Mouse (Mus musculus) cerebellum, postnatal 36 days (tissue): Measurements from ENCODE around the gene Mocs3.

Experiments
- DNase-seq, 2 experiments: peaks; one replicate each; pipeline ENCODE4 v3.0.0; 2021 to 2022; ENCODE audit warnings: mixed read lengths in 2 of 2

Gene Mocs3

DNA sequence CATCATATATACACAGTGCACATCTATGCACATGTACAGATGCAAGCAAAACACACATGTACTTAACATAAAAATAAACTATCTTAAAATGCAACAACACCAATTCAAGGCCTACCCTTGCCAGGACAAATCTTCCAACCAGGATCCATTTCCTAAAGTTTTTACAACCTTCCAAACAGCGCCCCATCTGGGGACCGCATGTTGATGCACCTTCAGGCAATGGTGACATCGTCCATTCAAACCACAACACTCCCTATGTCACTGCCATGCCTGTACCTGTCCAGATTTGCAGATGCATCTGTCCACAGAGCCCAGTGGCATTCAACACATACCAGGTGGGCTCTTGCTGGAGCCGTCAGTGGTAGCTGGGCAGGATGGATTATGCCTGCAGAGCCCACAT is 12.9 kb downstream of the Mocs3 start:
- no peak for DNase-seq

DNA sequence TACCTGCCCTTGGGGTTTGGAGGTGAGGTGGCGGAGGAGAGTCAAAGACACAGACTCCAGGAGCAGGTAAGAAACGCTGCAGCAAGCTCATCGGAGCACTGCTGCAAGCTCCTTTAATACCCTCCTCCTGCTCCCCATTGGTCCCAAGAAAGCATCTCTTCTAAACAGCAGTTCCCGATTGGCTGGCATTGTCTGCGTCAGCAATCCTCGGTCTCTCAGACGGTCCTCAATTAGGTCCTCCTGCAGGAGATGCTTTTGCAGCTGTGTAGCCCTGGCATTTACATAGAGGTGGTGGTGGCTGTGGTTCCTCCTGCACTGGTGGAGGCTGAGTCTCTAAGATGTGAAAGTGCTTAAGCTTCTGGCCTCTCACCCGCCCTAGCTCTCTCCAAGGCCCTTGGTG is 15.1 kb downstream of the Mocs3 start:
- DNase-seq, result no peak

DNA sequence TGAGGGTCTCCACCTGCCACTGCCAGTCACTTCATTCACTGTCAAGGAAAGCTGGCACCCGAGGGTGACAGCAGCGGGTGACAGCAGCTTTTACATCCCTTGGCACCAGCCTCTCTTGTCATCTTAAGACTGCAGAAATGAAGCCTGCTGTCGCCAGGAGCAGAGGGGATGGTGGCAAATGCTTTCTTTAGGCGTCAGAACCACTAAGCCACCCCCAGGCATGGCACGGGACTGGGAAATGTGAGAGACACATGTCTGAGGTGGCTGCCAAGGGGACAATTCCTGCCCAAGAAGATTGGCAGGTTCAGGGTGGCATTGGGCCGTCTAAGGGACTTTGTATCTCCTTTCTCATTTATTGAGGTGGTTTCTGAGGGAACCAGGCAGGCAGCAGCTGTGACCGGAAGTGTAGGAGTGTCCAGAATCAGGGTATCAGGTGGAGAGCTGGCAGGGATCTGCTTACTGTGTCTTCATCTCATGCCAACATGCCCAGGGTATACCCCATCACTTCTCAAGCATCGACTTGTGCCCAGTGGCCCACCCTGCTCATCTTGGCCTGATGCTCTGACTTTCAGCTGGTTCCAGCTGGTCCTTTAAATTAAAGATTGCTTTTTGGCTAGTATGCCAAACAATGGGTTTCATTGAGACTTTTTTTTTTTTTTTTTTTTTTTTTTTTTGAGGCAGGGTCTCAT is 17.9 kb downstream of the Mocs3 start:
- no peak for DNase-seq

DNA sequence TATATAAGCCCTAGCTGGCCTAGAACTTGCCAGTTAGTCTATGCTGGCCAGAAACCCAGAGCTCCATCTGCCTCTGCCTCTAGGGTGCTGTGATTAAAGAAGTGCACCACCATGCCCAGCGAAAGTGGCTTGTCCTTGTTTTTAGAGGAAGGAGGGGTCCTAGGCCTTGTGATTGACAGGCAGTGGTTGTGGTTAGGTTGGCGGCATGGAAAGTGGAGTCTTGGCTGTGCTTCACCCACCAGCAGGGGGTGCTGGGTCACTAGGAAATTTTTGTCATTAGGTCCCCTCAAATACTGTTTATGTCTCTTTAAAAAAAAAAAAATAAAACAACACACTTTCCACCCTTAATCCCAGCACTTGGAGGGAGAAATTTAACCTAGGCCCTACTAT is 18.4 kb downstream of the Mocs3 start:
- DNase-seq, result no peak

DNA sequence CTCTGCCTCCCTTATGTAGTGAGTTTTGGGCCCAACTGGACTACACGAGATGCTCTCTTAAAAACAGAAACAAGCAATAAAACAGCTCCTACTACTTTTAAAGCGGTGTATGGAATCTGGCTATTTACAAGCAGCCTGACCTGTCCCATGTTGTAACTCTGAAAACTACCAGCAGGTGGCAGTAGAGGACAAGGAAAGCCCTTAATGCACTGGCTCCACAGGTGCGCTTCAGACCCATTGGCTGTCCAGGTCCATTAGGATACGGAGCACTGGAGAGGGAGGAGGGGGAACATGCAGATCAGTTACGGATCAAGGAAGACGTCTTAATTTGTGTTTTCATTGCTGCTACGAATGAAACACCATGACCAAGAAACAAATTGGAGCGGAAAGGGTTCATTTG is 19.8 kb downstream of the Mocs3 start:
- DNase-seq, result peak; percentile 81 to 94

DNA sequence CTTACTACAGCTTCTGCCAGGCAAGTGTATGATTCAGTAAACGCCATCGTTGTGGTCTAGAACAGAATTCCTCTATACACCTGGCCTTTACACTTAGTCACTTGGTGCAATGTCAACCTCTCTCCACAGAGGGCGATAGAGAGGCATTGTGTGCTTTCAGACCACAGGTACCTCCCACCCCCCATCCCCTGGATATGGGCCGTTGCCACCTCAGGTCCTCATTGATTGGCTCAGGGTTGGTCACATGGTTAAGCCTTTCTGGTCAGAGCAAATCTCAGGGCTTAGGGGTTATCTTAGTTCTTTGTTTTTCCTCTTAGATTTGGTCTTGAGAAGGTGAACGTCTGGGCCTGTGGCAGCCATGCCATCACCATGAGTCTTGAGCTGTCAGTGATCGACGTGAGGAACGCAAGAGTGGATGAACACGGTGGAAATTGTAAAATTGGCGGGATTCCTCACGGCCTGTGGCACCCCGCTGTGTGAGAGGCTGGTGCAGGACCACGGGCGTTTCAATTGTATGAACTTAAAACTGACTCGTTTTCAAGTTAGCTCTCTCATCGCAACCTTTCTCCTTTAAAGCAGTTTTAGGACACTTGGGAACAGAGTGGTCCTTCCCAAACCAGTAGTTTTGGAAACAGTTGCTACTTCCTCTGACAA is 22.3 kb downstream of the Mocs3 start:
- DNase-seq, result no peak

DNA sequence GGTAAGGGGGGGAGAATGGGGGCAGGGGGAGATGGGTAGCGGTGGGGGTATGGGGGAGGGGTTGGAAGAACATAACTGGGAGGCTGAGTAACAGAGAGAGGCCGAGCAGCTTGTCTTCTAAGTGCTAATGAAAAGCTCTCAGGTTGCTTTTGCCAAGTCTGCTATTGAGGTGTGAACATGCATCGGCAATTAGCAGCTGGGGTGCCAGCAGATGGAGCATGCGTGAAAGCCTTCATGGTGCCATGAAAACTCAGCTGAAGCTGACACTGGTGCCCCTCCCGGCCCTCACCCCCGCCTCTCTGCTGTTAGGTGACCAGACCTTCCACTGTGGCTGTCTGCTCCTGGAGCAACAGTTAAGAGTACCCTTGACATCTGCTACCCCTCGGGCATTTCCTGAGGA is 23.4 kb downstream of the Mocs3 start:
- DNase-seq, result no peak

DNA sequence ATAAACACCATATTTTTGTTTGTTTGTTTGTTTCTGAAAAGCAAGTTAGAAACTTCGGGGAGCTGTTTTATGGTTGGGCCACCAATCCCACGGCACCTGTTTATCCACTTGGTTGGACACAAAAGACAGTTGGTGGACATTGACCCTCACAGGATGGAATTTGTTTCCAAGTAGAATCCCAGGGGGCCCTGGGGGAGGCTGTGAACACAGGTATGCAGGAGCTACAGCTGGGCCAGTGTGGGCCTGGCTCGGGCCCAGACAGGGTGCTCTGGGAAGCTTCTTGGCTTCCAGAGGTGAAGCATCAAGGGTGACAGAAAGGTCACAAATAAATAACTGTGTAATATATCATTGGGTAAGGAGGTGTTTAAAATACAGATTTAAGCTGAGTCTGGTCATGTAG is 26.1 kb downstream of the Mocs3 start:
- DNase-seq, result no peak

DNA sequence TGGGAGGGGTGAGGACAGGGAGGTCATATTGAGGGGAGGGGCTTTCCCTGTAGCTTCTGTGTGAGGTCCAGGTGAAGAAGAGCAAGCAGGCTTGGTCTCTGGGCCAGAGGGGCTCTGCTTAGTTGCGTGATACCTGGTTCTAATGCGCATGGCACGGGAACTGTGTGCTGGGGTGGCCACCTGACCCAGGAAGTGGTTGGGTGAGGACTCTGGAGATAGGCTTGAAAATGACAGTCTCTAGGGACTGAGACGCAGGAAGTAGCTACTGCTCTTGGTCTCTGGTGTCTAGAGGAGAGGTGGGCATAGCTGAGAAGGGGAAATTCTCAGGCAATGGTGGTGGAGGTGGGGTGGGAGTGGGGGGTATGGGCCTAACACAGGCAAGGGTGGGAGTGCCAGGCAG is 26.8 kb downstream of the Mocs3 start:
- no peak for DNase-seq

DNA sequence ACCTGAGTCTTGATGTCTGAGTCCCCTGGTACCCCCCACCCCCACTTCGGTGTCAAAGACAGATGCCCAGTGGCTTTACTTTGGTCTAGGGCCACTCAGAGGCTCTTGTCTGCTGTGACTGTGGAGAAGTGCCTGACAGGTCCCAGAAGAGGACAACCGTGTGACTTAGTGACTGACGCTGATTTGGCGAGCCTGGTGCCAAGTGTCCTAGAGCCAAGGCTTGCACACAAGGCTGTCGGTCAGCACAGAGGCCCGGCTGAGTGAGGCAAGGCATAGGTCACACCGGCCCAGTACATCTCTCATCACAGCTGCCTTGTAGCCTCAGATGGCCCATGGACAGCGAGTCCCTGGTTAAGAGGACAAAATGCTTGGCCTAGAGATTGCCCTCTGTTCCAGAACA is 28.6 kb downstream of the Mocs3 start:
- no peak for DNase-seq

DNA sequence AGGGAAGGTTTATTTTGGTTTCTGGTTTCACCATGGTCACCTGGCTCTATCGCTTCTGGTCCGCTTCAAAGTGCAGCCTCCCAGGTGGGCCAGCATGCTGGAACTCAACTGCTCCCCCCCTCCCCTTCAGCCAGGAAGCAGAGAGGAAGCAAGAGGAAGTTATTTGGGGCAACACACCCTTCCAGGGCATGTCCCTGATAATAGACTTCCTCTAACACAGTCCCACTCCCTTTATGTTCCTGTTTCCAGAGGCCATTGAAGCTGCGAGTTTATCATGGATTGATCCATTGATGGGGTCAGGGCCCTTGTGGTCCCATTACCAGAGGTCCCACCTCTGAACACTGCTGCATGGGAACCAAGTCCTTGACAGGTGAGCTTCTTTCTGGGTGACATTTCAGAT is 29.7 kb downstream of the Mocs3 start:
- DNase-seq, result no peak

DNA sequence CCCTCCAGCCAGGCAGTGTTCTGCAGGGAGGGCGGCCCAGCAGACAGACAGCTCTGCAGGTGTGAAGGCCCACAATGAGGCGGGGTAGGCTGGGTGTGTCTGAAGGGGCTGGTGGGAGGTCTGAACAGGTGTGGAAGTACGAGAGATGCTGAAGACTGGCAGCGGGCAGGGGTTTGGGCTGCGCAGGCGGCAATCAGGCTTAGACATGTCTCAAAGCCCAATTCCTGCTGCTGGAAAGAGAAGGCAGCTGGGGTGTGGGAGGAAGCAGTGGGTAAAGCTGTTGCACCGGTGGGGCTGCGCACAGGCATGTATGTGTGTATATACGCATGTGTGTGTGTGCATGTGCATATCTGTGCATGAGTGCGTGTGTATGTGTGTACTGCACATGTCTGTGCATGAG is 30.5 kb downstream of the Mocs3 start:
- no peak for DNase-seq

DNA sequence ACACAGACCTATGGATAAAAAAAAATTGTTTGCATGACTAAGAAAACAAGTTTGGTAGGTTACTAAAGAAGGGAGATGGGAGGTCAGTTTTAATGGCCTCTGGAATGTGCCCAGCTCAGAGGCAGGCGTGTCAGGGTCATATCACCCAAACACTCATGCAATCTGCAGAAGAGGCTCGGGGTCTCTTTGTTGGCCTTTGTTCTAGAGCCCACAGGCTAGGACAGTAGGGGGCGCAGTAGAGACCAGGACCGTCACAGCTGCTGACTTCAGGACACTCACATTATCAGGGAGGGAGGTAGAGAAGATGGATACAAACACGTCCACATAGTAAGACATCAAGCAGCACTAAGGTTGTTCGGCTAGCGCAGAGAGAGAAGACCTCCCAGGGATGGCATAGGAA is 37.6 kb downstream of the Mocs3 start:
- DNase-seq, result peak in 1 of 2 experiments; percentile 13

DNA sequence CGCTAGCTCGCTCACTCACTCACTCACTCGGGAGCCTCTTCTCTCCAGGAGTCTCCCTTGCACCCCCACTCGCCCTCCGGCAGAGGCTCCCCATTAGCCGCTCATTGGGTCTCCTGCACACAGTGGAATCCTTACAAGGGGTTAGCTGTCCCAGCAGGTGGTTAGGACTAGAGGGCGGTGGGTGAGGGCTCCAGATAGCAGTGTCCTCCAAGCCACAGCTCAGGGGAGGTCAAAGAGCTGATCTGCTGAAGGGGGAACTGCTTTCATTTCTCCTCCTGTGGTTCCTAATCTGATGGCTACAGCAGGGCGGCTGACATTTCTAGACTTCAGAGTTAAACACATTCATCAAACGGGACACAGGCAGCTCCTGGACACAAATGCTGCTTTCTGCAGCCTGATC is 43.0 kb downstream of the Mocs3 start:
- DNase-seq, result no peak

DNA sequence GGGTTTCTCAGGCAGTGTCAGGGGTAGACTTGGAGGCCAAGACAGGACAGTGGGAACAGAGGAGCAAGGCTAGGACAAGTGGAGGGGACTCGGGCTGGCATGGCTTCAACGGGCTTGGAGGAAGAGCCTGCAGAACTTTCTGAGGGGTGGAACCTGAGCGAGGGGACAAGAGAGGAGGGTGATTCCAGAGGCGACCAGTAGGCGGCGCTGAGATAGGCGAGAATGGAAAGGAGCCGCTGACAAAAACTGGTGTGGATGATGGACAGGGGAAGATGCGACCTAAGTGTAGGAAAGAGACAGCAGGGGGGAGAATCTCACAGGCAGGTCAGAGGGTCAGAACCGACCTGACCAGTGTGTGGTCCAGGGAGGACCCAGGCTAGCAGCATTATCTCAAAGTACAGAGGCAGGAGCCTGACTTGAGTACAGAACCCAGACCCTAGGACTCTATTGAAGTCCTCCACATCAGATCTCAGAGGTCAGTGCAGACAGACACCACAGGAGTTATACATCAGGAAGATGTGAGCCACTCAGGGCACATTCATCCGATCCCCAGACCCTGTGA is 44.0 kb downstream of the Mocs3 start:
- DNase-seq, result peak; percentile 67

DNA sequence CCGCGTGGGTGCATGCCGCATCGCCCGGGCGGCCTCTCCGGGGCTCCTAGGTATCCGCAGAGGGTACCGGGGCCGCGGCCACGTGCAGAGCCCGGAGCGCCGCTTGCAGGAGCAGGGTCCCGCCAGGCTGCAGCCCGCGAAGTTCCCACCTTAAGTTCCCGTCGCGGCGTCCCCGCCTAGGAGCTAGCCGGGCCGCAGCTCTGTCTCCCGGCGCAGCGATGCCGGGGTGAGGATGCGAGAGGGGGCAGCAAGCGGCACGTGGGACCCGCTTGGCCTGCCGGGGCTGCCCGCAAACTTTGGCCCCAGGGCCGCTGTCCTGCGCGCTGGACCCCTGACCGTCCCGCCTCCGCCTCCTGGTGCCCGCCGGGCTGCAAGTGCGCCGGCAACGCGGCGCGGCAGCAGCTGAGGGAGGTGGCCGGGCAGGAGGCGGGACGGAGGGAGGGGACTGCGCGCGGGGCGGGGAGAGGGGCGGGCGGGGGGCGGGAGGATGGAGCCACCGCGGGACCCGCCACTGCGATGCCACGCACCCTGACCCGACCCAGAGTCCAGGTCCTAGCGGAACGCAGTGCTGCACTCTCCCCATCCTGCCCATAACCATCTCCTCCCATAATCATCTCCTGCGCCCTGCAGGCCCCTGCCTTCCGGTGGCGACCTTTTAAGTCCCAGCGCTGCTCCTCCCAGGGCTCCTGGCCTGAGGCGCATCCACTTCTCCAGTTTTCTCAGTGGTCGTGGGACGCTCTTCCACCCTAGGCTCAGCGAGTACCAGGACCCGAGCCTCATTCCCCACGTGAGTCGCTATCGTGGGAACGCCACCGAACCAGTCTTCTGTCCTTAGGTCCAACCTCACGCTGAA is 50.5 kb downstream of the Mocs3 start:
- DNase-seq, result no peak

DNA sequence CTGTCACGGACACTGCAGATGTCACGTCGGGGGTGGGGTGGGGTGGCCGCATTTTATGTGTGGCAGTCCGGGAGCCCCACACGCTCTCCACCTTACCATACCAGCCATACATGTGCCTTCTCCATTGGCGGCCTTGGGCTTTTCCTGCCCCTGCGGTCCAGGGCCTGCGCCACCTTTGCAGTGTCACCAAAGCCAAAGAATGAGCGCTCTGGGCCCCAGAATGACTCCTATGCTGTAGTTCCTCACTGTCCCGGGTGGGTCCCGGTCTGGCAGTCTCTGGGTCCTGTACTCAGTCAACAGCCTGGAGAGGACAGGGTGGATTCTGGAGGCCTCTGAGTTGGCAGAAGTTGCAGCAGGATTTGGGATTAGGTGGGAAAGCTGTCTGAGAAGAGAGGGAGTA is 51.2 kb downstream of the Mocs3 start, which contains the start of gene Kcng1:
Gene Kcng1, minus strand, starts transcription at position 155 of the 400 bp plus-strand sequence.
- DNase-seq, result no peak
